Mouse (Mus musculus) cortical plate, adult 2 months (tissue): ENCODE measurements around the gene Cstb.

Experiments used
- CTCF ChIP-seq: fragments of 200-500 bp; IDR thresholded peaks from 2 replicates; pipeline ENCODE4 v1.5.1; 2011; ENCODE audit warnings: mild to moderate bottlenecking, control low read depth, low read length; ENCODE audit not compliant: insufficient read depth; ENCODE audit errors: extremely low read depth
- POLR2A ChIP-seq: fragments of 200-500 bp; IDR thresholded peaks from 2 replicates; pipeline ENCODE4 v1.6.1; 2011; ENCODE audit warnings: mild to moderate bottlenecking, low read length, control low read depth; ENCODE audit not compliant: insufficient read depth; ENCODE audit errors: extremely low read depth

GRCm38 (mm10) chr10:78418791-78419190, 6.7 kb upstream of the Cstb start:
- TF ChIP-seq CTCF (no peak), POLR2A (no peak)
